Mouse (Mus musculus): ENCODE data around the gene Cdkl2. TPM values are rescaled to one million over a fixed set of nuclear protein-coding genes. Genes with fewer than 3 reads are reported as not detected.

Cdkl2 gene
- polyA plus RNA-seq, 2 experiments, result 0.13 to 0.30 TPM

DNA sequence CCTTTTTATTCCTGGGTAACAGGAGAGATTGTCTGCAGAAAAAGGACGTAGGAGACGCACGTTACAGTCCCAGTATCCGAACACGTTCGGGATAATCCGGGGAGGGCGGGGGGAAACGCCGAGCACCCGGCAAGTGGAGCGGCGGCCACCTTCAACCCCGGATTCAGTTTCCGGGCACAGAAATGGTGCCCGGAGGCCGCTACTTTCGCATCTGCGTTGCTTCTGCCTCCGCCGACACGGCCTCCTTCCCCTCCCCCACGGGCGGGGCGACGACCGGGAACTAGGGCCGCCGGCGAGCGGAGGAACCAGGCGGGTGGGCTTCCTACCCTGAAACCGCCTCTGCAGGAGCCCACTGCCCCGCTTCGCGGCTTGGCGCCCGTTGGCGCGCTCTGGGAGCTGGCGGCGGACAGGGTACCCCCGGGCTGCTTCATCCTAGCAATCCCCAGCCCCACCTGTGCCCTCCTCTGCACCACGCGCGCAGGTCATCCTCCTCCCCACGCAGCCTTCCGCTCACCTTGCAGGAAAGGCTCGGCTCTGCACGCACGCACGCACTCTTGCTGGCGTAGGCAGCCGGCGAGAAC is 39.2 kb upstream of the Cdkl2 start:
- TF ChIP-seq CTCF (IDR thresholded peaks at IDR 0.05; ENCODE audit: low read depth) (no peak), EP300 (IDR thresholded peaks at IDR 0.05; ENCODE audit: low read depth) (no peak)
- peak overlapping the region; percentile 77 for H3K27ac ChIP-seq
- peak overlapping the region; percentile 63 to 72 for H3K4me3 ChIP-seq (ENCODE audit: insufficient read depth in 1 of 2, low read depth in 2 of 2, low read length in 2 of 2)
- peak in 2 of 3 experiments; percentile 26 to 33 for DNase-seq (ENCODE audit: low read depth in 3 of 3, low spot score in 3 of 3)
- H3K9ac ChIP-seq (replicated peaks), result peak overlapping the region; percentile 90
- no peaks in the 10 kb centered on the region for H3K36me3 ChIP-seq (replicated peaks; ENCODE audit: control insufficient read depth, insufficient read depth, low read depth)
- ATAC-seq (ENCODE audit: insufficient read depth), result peak; percentile 4; the same call in 1 of the 2 replicates
- H3K4me1 ChIP-seq (replicated peaks; ENCODE audit: control insufficient read depth in 2 of 2, insufficient read depth in 2 of 2, low read length in 1 of 2), result peaks cover 25 to 29% of the 10 kb centered on the region in 2 experiments
- no peaks in the 10 kb centered on the region for H3K9me3 ChIP-seq (ENCODE audit: control insufficient read depth, low read length)
- H3K27me3 ChIP-seq (ENCODE audit: control insufficient read depth, insufficient read depth, low read length), result no peaks in the 10 kb centered on the region
- under 1% methylated on average over 55 of the region's 55 CpGs for WGBS (ENCODE audit: insufficient replicate concordance)
- peak overlapping the region; percentile 81 for H3K4me2 ChIP-seq (ENCODE audit: low read depth)

GRCm38 (mm10) chr5:92081326-92081725 is 37.6 kb upstream of the Cdkl2 start:
- H3K9ac ChIP-seq (replicated peaks), result no peak overlapping the region; the same call in 1 of the 2 replicates
- peaks cover 25 to 29% of the 10 kb centered on the region in 2 experiments for H3K4me1 ChIP-seq (replicated peaks; ENCODE audit: control insufficient read depth in 2 of 2, insufficient read depth in 2 of 2, low read length in 1 of 2)
- H3K9me3 ChIP-seq (ENCODE audit: control insufficient read depth, low read length), result no peaks in the 10 kb centered on the region
- WGBS (ENCODE audit: insufficient replicate concordance), result 51% methylated on average over 3 of the region's 3 CpGs
- DNase-seq (ENCODE audit: low read depth in 3 of 3, low spot score in 3 of 3), result no peak
- TF ChIP-seq CTCF (IDR thresholded peaks at IDR 0.05; ENCODE audit: low read depth) (no peak), EP300 (IDR thresholded peaks at IDR 0.05; ENCODE audit: low read depth) (no peak)
- no peak for ATAC-seq (ENCODE audit: insufficient read depth)
- no peaks in the 10 kb centered on the region for H3K36me3 ChIP-seq (replicated peaks; ENCODE audit: control insufficient read depth, insufficient read depth, low read depth)
- H3K4me2 ChIP-seq (ENCODE audit: low read depth), result peak overlapping the region; percentile 81
- no peak overlapping the region for H3K27ac ChIP-seq
- peak overlapping the region in 1 of 2 experiments; percentile 72; a peak in 2 of 4 replicates for H3K4me3 ChIP-seq (ENCODE audit: insufficient read depth in 1 of 2, low read depth in 2 of 2, low read length in 2 of 2)
- H3K27me3 ChIP-seq (ENCODE audit: control insufficient read depth, insufficient read depth, low read length), result no peaks in the 10 kb centered on the region

GRCm38 (mm10) chr5:92080400-92080799 is 36.7 kb upstream of the Cdkl2 start:
- ATAC-seq (ENCODE audit: insufficient read depth) (no peak), DNase-seq (ENCODE audit: low read depth in 3 of 3, low spot score in 3 of 3) (no peak)
- Histone ChIP-seq H3K27me3 (ENCODE audit: control insufficient read depth, insufficient read depth, low read length) (no peaks in the 10 kb centered on the region), H3K9ac (replicated peaks) (no peak overlapping the region; the same call in 1 of the 2 replicates), H3K36me3 (replicated peaks; ENCODE audit: control insufficient read depth, insufficient read depth, low read depth) (no peaks in the 10 kb centered on the region), H3K9me3 (ENCODE audit: control insufficient read depth, low read length) (no peaks in the 10 kb centered on the region), H3K4me3 (ENCODE audit: insufficient read depth in 1 of 2, low read depth in 2 of 2, low read length in 2 of 2) (no peak overlapping the region), H3K4me1 (replicated peaks; ENCODE audit: control insufficient read depth in 2 of 2, insufficient read depth in 2 of 2, low read length in 1 of 2) (peaks cover 25 to 29% of the 10 kb centered on the region in 2 experiments), H3K4me2 (ENCODE audit: low read depth) (no peak overlapping the region), H3K27ac (no peak overlapping the region)
- WGBS (ENCODE audit: insufficient replicate concordance), result 22% methylated on average over 1 of the region's 1 CpGs
- TF ChIP-seq EP300 (IDR thresholded peaks at IDR 0.05; ENCODE audit: low read depth) (no peak), CTCF (IDR thresholded peaks at IDR 0.05; ENCODE audit: low read depth) (no peak)

GRCm38 (mm10) chr5:92079304-92079703 is 35.6 kb upstream of the Cdkl2 start:
- Histone ChIP-seq H3K4me1 (replicated peaks; ENCODE audit: control insufficient read depth in 2 of 2, insufficient read depth in 2 of 2, low read length in 1 of 2) (peaks cover 34 to 38% of the 10 kb centered on the region in 2 experiments), H3K4me2 (ENCODE audit: low read depth) (peak overlapping the region; percentile 24), H3K27ac (no peak overlapping the region), H3K27me3 (ENCODE audit: control insufficient read depth, insufficient read depth, low read length) (no peaks in the 10 kb centered on the region), H3K9me3 (ENCODE audit: control insufficient read depth, low read length) (no peaks in the 10 kb centered on the region), H3K4me3 (ENCODE audit: insufficient read depth in 1 of 2, low read depth in 2 of 2, low read length in 2 of 2) (no peak overlapping the region), H3K36me3 (replicated peaks; ENCODE audit: control insufficient read depth, insufficient read depth, low read depth) (no peaks in the 10 kb centered on the region), H3K9ac (replicated peaks) (0 out of 2 replicates have a peak overlapping the region, but pooled peaks have one; percentile 18)
- TF ChIP-seq EP300 (IDR thresholded peaks at IDR 0.05; ENCODE audit: low read depth) (no peak), CTCF (IDR thresholded peaks at IDR 0.05; ENCODE audit: low read depth) (no peak)
- ATAC-seq (ENCODE audit: insufficient read depth) (no peak), DNase-seq (ENCODE audit: low read depth in 3 of 3, low spot score in 3 of 3) (no peak)
- WGBS (ENCODE audit: insufficient replicate concordance), result 9% methylated on average over 1 of the region's 1 CpGs

DNA sequence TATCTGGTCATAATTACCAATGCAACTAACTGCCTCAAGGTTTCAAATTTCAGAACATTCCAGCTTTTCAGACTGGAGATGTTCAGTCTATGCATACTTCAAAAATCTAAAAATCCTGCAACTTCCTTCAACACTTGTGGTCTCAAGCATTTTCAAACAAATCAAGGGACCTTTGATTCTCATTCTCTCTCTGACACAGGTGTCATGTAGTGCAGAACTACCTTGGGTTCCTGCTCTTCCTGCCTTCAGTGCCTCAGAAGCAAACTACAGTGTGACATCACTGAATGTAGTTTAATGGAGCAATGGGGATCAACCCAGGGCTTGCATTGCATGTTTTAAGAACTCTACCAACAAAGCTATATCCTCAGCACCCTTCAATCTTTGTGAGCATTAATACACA is 35.1 kb upstream of the Cdkl2 start:
- Histone ChIP-seq H3K4me1 (replicated peaks; ENCODE audit: control insufficient read depth in 2 of 2, insufficient read depth in 2 of 2, low read length in 1 of 2) (peaks cover 34 to 41% of the 10 kb centered on the region in 2 experiments), H3K27ac (no peak overlapping the region), H3K4me2 (ENCODE audit: low read depth) (peak overlapping the region; percentile 24; the same call in 1 of the 2 replicates), H3K9me3 (ENCODE audit: control insufficient read depth, low read length) (no peaks in the 10 kb centered on the region), H3K9ac (replicated peaks) (no peak overlapping the region), H3K4me3 (ENCODE audit: insufficient read depth in 1 of 2, low read depth in 2 of 2, low read length in 2 of 2) (no peak overlapping the region), H3K27me3 (ENCODE audit: control insufficient read depth, insufficient read depth, low read length) (no peaks in the 10 kb centered on the region), H3K36me3 (replicated peaks; ENCODE audit: control insufficient read depth, insufficient read depth, low read depth) (no peaks in the 10 kb centered on the region)
- DNase-seq (ENCODE audit: low read depth in 3 of 3, low spot score in 3 of 3), result no peak
- no peak for TF ChIP-seq EP300 (IDR thresholded peaks at IDR 0.05; ENCODE audit: low read depth)
- no peak for TF ChIP-seq CTCF (IDR thresholded peaks at IDR 0.05; ENCODE audit: low read depth)
- ATAC-seq (ENCODE audit: insufficient read depth), result no peak
